Mouse (Mus musculus) E14TG2a.4 (cell line): ENCODE data around the gene Dpp6.

Experiments
- H3K27me3 ChIP-seq: 2 replicates; pipeline ENCODE4 v1.6.1; 2014; ENCODE audit warnings: low read length, control low read depth; ENCODE audit not compliant: insufficient read depth
- H3K36me3 ChIP-seq: 2 replicates; pipeline ENCODE4 v1.6.1; 2014; ENCODE audit warnings: low read length, control low read depth; ENCODE audit not compliant: insufficient read depth
- H3K4me1 ChIP-seq: replicated peaks from 2 replicates; pipeline ENCODE4 v1.6.1; 2014; ENCODE audit warnings: low read depth, low read length, control low read depth
- H3K4me3 ChIP-seq: replicated peaks from 2 replicates; pipeline ENCODE4 v1.5.1; 2014; ENCODE audit warnings: mild to moderate bottlenecking, low read length
- H3K9me3 ChIP-seq: 2 replicates; pipeline ENCODE4 v1.6.1; 2014; ENCODE audit warnings: low read length, control low read depth
- CTCF ChIP-seq: conservative IDR thresholded peaks from 2 replicates; pipeline ENCODE4 v1.5.1; 2014; ENCODE audit warnings: low read length
- NANOG ChIP-seq: IDR thresholded peaks from 2 replicates; pipeline ENCODE4 v1.6.1; 2014; ENCODE audit warnings: borderline replicate concordance, low read length, mixed read lengths
- POU5F1 ChIP-seq: IDR thresholded peaks from 2 replicates; pipeline ENCODE4 v1.6.1; 2014; ENCODE audit warnings: low read length, borderline replicate concordance

The Dpp6 gene

DNA sequence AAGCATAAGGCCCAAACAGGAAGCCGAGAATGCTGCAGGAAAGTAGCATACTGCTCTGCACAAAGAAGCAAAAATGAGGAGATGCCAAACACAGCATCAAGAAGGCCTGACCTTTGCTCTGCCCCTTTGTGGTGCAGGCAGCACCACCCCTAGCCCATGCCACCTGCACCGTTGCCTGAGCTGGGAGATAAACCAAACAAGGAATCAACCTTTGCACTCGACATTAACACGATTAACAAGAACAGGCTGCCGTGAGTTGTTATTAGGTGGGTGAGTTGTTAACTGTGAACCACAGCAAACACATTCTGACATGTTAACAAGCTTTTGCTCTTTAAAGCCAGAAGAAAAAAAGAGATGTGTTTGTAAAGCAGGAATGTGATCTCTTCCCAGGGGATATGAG is 239.4 kb downstream of the Dpp6 start:
- no peaks in the 10 kb centered on the region for H3K36me3 ChIP-seq
- no peaks in the 10 kb centered on the region for H3K4me1 ChIP-seq
- peaks cover 4% of the 10 kb centered on the region for H3K27me3 ChIP-seq
- no peaks in the 10 kb centered on the region for H3K9me3 ChIP-seq
- TF ChIP-seq POU5F1 (no peak), CTCF (no peak), NANOG (no peak)
- no peak overlapping the region for H3K4me3 ChIP-seq

DNA sequence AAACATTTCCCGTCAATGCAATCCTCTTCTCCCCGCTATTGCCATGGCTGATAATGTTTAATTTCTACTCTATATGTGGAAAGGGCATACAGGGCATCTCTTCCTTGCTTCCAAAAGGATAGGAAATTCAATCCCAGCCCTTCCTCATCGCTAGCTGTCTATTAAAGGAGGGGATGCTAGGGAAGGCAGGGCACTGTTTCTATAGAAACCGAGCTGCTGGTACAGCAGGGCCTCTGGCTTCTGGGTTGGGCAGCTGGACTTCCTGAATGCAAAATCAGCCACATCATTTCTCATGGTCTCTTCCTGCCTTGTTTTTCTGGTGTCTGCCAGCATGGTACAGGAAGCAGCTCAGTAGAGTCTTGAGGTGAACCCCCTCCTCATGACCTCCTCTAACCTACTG is 243.1 kb downstream of the Dpp6 start:
- Histone ChIP-seq H3K4me1 (no peaks in the 10 kb centered on the region), H3K36me3 (no peaks in the 10 kb centered on the region), H3K9me3 (no peaks in the 10 kb centered on the region), H3K4me3 (no peak overlapping the region), H3K27me3 (no peaks in the 10 kb centered on the region)
- no peak for TF ChIP-seq POU5F1
- no peak for TF ChIP-seq CTCF
- TF ChIP-seq NANOG: no peak

DNA sequence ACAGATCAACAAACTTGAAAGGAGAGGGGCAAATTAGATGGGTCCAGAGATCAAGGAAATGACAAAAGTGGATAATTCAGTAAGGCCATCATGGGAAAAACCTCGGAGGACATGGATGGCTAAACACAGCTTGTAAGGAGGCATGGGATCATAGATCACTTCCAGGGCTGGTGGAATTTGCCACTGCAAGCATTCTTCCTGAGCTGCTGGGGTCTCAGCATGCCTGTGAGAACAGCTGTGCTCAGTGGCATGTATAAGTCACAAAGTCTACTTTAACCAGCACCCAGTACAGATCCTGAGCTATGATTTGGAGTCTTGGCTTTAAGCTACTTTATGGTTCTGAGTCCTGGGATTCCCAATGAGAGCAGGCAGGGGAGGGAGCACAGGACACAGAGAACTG is 246.9 kb downstream of the Dpp6 start:
- no peaks in the 10 kb centered on the region for H3K27me3 ChIP-seq

DNA sequence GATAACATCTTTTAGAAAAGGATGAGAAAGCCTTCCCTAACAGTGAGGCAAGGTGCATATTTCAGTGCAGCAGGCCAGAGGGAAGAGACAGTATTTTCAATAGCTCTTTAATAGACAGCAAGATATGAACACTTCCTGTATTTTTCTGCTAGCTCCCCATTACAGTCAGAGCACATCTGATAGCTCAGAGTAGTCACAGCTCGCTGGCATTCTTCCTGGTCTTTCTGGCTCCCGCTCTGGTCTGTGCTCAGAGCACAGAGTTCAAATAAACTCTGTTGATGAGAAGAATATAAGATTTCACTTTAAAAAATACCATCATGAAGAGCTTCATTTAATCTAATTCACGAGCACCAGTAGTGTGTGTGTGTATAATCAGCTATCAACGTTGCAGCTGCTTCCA is 249.8 kb downstream of the Dpp6 start:
- Histone ChIP-seq H3K4me3 (no peak overlapping the region), H3K36me3 (no peaks in the 10 kb centered on the region), H3K9me3 (no peaks in the 10 kb centered on the region), H3K4me1 (no peaks in the 10 kb centered on the region), H3K27me3 (no peaks in the 10 kb centered on the region)
- TF ChIP-seq POU5F1: no peak

More for the DNA sequence above, 246.9 kb downstream of the Dpp6 start:
- Histone ChIP-seq H3K4me3 (no peak overlapping the region), H3K36me3 (no peaks in the 10 kb centered on the region), H3K9me3 (no peaks in the 10 kb centered on the region), H3K4me1 (no peaks in the 10 kb centered on the region)
- TF ChIP-seq CTCF: no peak
- no peak for TF ChIP-seq NANOG
- TF ChIP-seq POU5F1: no peak

DNA sequence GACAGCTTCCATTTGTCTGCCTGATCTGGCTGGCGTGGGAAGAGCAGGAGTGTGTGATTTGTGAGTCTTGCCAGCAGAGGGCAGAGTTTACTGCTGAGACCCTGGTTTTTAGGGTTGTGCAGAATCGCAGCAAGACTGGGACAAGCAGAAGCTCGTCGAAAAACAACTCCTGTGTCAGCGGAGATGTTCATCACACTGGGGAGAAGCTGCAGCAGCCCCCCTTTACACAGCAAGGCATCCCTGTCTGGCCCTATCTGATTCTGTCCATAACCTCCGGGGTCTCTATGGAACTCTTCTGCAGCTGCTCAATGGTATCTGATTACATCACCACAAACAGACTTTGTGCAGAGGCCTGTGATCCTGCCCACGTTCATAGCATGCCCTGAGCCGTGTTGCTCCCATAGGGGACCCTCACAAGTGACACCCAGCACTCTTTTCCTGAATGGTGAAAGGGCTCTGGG is 258.2 kb downstream of the Dpp6 start:
- no peaks in the 10 kb centered on the region for H3K9me3 ChIP-seq
- H3K4me3 ChIP-seq: no peak overlapping the region
- TF ChIP-seq CTCF (peak; percentile 57), POU5F1 (no peak), NANOG (no peak)
- H3K36me3 ChIP-seq: no peaks in the 10 kb centered on the region
- no peaks in the 10 kb centered on the region for H3K4me1 ChIP-seq
- H3K27me3 ChIP-seq: no peaks in the 10 kb centered on the region

DNA sequence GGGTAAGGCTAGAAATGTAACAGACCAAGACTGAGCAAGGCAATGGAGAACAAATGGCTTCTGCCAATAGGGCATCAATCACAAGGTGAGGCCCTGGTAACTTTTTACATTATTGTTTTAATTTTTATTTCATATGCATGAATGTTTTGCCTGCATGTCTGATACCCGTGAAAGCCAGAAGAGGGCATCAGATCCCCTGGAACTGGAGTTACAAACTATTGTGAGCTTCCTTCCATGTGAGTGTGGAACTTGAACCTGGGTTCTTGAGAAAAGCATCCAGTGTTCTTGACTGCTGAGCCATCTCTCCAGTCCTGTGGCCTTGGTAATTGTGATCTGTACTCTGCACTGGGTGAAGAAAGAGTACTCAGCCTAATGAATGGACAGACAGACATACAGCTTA is 259.0 kb downstream of the Dpp6 start:
- Histone ChIP-seq H3K4me1 (no peaks in the 10 kb centered on the region), H3K27me3 (no peaks in the 10 kb centered on the region), H3K4me3 (no peak overlapping the region), H3K9me3 (no peaks in the 10 kb centered on the region), H3K36me3 (no peaks in the 10 kb centered on the region)
- TF ChIP-seq POU5F1 (no peak), CTCF (no peak; the same call in 1 of the 2 replicates), NANOG (no peak)

DNA sequence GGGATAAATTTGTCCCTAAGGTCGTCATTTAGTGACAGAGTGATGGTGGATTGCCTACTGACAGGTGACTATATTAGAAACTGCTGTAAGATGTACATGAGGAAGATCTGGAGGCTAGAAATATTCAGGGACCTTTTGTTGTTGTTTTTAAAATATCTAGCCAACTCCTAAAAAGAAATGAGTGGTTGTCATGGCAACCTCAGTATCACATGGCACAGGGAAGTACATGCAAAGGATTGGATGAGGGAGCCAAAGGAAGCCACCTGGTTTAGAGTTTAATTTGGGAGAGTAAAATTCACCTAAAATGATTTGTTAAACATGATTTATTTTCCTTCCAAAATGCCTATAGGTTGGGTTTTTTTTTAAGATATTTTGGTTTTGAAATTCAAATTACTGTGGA is 260.8 kb downstream of the Dpp6 start:
- no peak for TF ChIP-seq POU5F1
- TF ChIP-seq NANOG: no peak
- no peak for TF ChIP-seq CTCF
- Histone ChIP-seq H3K4me3 (no peak overlapping the region), H3K27me3 (no peaks in the 10 kb centered on the region), H3K36me3 (no peaks in the 10 kb centered on the region), H3K4me1 (no peaks in the 10 kb centered on the region), H3K9me3 (no peaks in the 10 kb centered on the region)

DNA sequence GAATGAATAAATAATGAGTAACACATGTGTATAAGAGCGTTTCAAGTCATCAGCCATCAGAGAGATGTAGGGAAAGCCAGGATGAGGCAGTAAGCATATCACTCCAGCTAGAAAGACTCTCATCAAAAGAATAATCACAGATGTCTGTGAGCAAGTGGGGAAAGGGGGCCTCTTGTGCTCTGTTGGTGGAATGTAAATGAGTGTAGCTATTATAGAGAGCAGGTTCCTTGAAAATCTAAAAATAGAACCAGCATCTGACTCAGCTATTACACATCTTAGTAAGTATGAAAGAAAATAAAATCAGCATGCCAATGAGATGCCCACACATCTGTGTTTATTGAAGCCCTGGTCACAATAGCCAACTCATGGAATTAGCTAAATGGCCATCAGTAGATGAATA is 264.3 kb downstream of the Dpp6 start:
- Histone ChIP-seq H3K4me1 (no peaks in the 10 kb centered on the region), H3K27me3 (no peaks in the 10 kb centered on the region), H3K36me3 (no peaks in the 10 kb centered on the region), H3K9me3 (no peaks in the 10 kb centered on the region), H3K4me3 (no peak overlapping the region)
- no peak for TF ChIP-seq CTCF
- TF ChIP-seq NANOG: no peak
- no peak for TF ChIP-seq POU5F1

DNA sequence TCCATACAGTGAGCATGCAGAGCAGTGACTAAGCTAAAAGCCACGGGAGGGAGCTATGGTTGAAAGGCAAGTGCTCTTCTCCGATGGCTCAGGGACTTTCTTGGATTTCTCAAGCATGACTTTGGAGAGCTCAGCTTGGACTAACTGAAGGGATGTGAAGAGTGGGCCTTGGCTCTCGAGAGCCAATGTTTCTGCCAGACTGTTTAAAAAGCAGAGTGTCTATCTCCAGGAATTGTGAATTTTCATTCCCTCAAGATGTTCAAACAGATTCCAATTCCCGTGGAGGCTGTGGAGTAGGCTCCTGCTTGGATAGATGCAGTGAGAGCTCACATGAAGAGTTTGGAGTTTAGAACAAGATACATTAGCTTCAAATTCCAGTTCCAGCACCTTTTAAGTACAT is 266.8 kb downstream of the Dpp6 start:
- Histone ChIP-seq H3K4me1 (no peaks in the 10 kb centered on the region), H3K27me3 (no peaks in the 10 kb centered on the region), H3K4me3 (no peak overlapping the region), H3K9me3 (peaks cover 7% of the 10 kb centered on the region; the same call in 1 of the 2 replicates), H3K36me3 (no peaks in the 10 kb centered on the region)
- TF ChIP-seq NANOG (no peak), POU5F1 (no peak), CTCF (no peak)

DNA sequence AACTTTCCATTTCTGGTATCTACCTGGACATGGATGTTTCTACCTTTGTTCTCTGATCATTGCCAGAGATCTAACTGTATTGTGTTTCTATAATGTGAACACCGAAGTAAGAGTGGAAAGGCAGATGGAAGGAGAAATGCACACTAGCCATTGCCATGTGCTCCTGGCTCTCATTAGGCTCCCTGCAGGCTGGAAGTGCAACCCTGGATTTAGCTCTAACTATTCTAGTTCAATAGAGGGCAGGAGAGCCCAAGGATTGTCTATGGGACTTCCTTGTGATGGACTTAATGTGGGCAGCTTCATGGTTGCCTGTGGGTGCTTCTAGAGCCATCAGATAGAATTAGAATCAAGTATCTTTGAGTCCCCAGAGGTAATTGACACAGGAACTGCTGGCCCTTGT is 291.2 kb downstream of the Dpp6 start:
- Histone ChIP-seq H3K36me3 (no peaks in the 10 kb centered on the region), H3K4me3 (no peak overlapping the region), H3K27me3 (no peaks in the 10 kb centered on the region), H3K9me3 (no peaks in the 10 kb centered on the region), H3K4me1 (no peaks in the 10 kb centered on the region)
- no peak for TF ChIP-seq NANOG
- no peak for TF ChIP-seq POU5F1
- TF ChIP-seq CTCF: no peak
